Mouse (Mus musculus): ENCODE results near the gene Pycard. TPM values are rescaled to one million over a fixed set of nuclear protein-coding genes. Genes with fewer than 3 reads are reported as not detected.

Gene Pycard
- polyA plus RNA-seq, 1 experiment from 2014 or later = 266 TPM

DNA sequence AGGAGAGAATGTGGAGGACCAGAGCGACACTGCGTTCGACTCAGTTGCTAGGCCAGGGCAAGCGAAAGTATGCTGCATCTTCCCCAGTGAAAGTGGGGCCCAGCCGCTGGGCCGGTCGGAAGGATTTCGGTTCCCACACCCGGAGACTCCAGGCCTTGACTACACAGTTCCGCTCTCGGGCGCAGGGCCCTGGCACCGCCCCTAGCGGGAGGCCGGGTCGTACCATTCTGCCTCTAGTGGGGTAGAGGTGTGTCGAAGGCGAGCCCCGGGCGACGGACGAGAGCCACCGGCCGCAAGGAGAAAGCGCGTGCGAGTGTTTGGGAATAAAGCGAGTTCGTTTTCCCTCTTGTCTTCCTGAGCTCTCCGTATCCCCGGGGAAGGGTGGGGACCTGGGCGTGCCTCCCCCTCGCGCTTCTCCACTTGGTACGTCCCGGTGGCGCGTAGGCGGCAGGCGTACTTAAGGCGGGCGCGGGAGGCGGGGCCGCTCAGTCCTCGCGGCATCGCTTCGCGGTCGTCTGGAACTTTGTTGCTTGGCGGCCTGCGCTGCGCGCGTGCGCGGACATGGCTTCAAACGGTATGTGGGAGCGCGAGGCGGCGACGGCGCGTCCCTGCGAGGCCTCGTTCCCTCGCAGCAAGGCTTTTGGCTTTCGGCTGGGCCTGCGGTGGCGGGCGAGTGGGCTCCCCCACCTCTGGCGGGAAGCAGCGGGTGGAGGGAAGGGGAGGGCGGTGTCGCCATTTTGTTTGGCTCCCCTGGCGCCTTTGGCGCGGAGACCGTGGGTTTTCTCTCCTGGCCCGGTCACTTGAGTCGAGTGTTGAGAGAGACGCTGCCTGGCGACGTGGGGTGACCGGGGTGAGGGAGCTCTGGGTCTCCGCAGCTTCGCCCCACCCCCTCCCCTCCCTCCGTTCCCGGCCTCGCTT is 26.4 kb downstream of the Pycard start, which contains the start of gene Fus:
TSS of gene Fus (plus strand) at position 454 of the 918 bp plus-strand sequence.
- peak; percentile 95 for ATAC-seq (ENCODE audit: low FRiP score, low TSS enrichment)
- H3K9ac ChIP-seq (ENCODE audit: low read length) = peak within 1 kb of the TSS; percentile 99
- H3K27ac ChIP-seq (replicated peaks) = peak within 1 kb of the TSS; percentile 97
- H3K4me3 ChIP-seq (ENCODE audit: low read depth, low read length) = peak within 1 kb of the TSS; percentile 98
- no peaks in the 10 kb centered on the region for H3K4me1 ChIP-seq (replicated peaks; ENCODE audit: control insufficient read depth, insufficient read depth)
- DNase-seq (ENCODE audit: low spot score) = peak; percentile 94
- TF ChIP-seq CTCF (IDR thresholded peaks at IDR 0.05; ENCODE audit: low read depth) (peak; percentile 50), EP300 (optimal IDR thresholded peaks at IDR 0.05) (peak; percentile 94)
- H3K9me3 ChIP-seq (ENCODE audit: control insufficient read depth, low read length) = no peaks in the 10 kb centered on the region
- H3K27me3 ChIP-seq (ENCODE audit: control insufficient read depth, insufficient read depth, low read length) = no peaks in the 10 kb centered on the region
- WGBS = under 1% methylated on average over 91 of the region's 92 CpGs
- H3K36me3 ChIP-seq (ENCODE audit: control insufficient read depth, insufficient read depth, low read length) = peaks cover 9% of the 10 kb centered on the region
- H3K4me2 ChIP-seq (replicated peaks; ENCODE audit: low read depth) = peak within 1 kb of the TSS; percentile 74

DNA sequence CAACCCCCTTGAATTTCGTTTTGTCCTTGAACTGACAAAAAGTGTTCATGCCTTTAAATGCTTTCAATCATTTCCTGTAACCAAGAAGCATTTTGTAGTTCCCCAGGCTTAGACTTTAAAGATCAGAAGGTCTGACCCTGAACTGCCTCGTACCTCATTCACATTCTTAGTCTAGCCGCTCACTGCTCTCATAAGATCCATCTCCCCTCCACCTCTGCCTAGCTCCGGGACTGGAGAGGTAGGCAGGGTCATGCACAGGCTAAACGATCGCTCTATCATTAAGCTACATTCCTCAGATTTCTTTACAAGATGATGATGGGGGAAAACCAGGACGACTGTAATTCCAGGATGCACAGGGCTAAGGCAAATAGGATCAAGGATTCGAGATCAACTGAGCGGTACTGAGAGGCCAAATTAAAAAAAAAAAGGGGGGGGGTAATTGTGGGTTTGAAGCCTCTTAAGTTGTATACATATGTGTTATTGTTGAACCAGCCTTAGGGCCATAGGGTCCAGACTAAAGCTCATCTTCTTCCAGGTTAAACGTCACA is 27.2 kb downstream of the Pycard start:
- TF ChIP-seq CTCF (IDR thresholded peaks at IDR 0.05; ENCODE audit: low read depth) (no peak), EP300 (optimal IDR thresholded peaks at IDR 0.05) (no peak)
- WGBS = 10% methylated on average over 10 of the region's 10 CpGs
- peak overlapping the region; percentile 98 for H3K4me3 ChIP-seq (ENCODE audit: low read depth, low read length)
- peaks cover 3% of the 10 kb centered on the region; the same call in 1 of the 2 replicates for H3K36me3 ChIP-seq (ENCODE audit: control insufficient read depth, insufficient read depth, low read length)
- no peaks in the 10 kb centered on the region for H3K9me3 ChIP-seq (ENCODE audit: control insufficient read depth, low read length)
- peak overlapping the region; percentile 99 for H3K9ac ChIP-seq (ENCODE audit: low read length)
- no peaks in the 10 kb centered on the region for H3K4me1 ChIP-seq (replicated peaks; ENCODE audit: control insufficient read depth, insufficient read depth)
- peak overlapping the region; percentile 59 for H3K4me2 ChIP-seq (replicated peaks; ENCODE audit: low read depth)
- DNase-seq (ENCODE audit: low spot score) (no peak), ATAC-seq (ENCODE audit: low FRiP score, low TSS enrichment) (no peak)
- H3K27me3 ChIP-seq (ENCODE audit: control insufficient read depth, insufficient read depth, low read length) = no peaks in the 10 kb centered on the region
- peak overlapping the region; percentile 97 for H3K27ac ChIP-seq (replicated peaks)

DNA sequence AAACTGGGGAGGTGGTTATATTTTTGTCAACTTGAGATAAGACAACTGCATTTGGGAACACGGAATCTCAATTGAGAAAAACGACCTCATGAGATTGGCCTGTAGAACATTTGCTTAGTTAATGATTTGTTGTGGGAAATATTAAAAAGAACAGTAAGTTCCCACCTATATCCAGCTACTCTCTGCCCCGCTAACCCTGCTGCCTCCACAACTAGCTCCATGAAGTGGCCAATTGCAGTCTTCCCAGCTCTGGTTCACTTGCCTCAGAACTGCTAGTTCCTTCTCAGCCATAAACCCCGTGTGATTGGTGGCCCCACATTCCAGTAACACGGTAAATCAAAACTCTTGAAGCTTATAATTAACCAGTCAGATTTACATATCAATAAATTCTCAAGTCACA is 34.3 kb downstream of the Pycard start:
- Histone ChIP-seq H3K9me3 (ENCODE audit: control insufficient read depth, low read length) (no peaks in the 10 kb centered on the region), H3K27me3 (ENCODE audit: control insufficient read depth, insufficient read depth, low read length) (no peaks in the 10 kb centered on the region), H3K36me3 (ENCODE audit: control insufficient read depth, insufficient read depth, low read length) (no peaks in the 10 kb centered on the region), H3K27ac (replicated peaks) (no peak overlapping the region), H3K4me3 (ENCODE audit: low read depth, low read length) (no peak overlapping the region), H3K9ac (ENCODE audit: low read length) (no peak overlapping the region), H3K4me1 (replicated peaks; ENCODE audit: control insufficient read depth, insufficient read depth) (no peaks in the 10 kb centered on the region), H3K4me2 (replicated peaks; ENCODE audit: low read depth) (no peak overlapping the region)
- ATAC-seq (ENCODE audit: low FRiP score, low TSS enrichment) = no peak
- DNase-seq (ENCODE audit: low spot score) = no peak
- 57% methylated on average over 5 of the region's 5 CpGs for WGBS
- TF ChIP-seq EP300 (optimal IDR thresholded peaks at IDR 0.05) = no peak
- TF ChIP-seq CTCF (IDR thresholded peaks at IDR 0.05; ENCODE audit: low read depth) = no peak

DNA sequence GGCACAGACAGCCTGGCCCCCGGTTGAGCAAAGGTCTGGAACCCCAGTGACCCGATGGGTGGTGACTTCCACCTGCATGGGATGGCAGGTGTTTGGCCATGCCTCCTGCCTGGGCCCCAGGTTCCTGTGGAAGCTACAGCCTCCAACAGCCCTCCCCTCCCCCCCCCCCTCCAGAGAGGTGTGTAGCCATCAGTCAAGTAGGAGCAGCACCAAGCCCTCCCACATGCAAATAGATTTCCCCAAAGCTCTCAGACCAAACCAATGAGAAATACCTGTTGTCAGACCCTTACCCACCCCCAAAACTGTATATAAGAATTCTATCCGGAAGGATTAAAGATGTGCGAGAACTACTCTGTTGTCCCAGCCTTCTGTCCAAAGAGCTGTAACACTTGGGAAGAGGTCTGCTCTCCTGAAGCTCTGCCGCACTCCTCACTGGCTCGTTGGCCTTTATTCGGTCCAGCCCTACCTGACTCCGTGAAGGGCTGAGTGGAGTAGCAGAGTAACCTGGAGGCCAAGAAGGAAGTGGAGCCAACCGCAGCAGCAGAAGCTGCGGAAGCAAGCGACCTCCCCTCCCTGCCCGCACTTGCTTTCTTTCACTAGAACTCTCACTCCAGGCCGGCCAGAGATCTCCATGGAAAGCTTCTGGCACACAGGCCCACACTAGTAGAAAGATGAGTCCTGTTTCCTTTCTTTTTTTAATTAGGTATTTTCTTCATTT is 40.6 kb downstream of the Pycard start:
- no peak for DNase-seq (ENCODE audit: low spot score)
- Histone ChIP-seq H3K4me1 (replicated peaks; ENCODE audit: control insufficient read depth, insufficient read depth) (no peaks in the 10 kb centered on the region), H3K36me3 (ENCODE audit: control insufficient read depth, insufficient read depth, low read length) (no peaks in the 10 kb centered on the region), H3K9me3 (ENCODE audit: control insufficient read depth, low read length) (no peaks in the 10 kb centered on the region), H3K4me2 (replicated peaks; ENCODE audit: low read depth) (no peak overlapping the region), H3K27ac (replicated peaks) (no peak overlapping the region), H3K27me3 (ENCODE audit: control insufficient read depth, insufficient read depth, low read length) (no peaks in the 10 kb centered on the region), H3K9ac (ENCODE audit: low read length) (no peak overlapping the region), H3K4me3 (ENCODE audit: low read depth, low read length) (no peak overlapping the region)
- no peak for ATAC-seq (ENCODE audit: low FRiP score, low TSS enrichment)
- WGBS = 37% methylated on average over 13 of the region's 13 CpGs
- TF ChIP-seq CTCF (IDR thresholded peaks at IDR 0.05; ENCODE audit: low read depth) = no peak
- no peak for TF ChIP-seq EP300 (optimal IDR thresholded peaks at IDR 0.05)

DNA sequence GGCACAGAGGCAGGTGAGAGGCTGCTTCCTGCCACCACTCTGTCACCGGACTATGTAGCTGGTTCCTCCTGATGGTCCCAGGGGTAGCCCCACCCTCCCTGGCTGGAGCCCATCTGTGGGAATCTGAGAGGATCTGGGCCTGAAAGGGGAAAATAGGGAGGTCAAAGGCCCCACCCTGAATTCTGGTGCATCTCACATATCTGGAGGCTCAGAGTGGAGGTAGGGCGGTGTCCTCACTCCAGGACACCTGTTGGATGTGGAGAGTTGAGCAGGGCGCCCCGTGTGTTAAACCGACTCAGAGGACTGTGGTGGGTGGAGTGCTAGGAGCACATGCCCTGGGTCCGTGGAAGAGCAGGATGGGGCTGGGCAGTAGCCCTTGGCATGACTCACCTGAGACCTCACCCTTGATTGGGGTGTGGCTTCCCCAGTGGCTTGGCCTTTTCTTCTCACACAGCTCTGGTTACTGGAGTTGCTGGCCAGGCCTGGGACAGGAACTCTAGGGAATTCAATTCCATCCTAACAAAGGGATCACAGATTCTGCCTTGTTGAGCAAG is 47.1 kb downstream of the Pycard start, which contains the start of gene Prss36:
TSS of gene Prss36 (minus strand) at position 256 of the 554 bp plus-strand sequence.
- peak; percentile 78 for DNase-seq (ENCODE audit: low spot score)
- Histone ChIP-seq H3K9ac (ENCODE audit: low read length) (no peak within 1 kb of the TSS), H3K27ac (replicated peaks) (peak within 1 kb of the TSS; percentile 53), H3K4me2 (replicated peaks; ENCODE audit: low read depth) (no peak within 1 kb of the TSS), H3K4me3 (ENCODE audit: low read depth, low read length) (no peak within 1 kb of the TSS), H3K27me3 (ENCODE audit: control insufficient read depth, insufficient read depth, low read length) (no peaks in the 10 kb centered on the region), H3K9me3 (ENCODE audit: control insufficient read depth, low read length) (no peaks in the 10 kb centered on the region), H3K4me1 (replicated peaks; ENCODE audit: control insufficient read depth, insufficient read depth) (no peaks in the 10 kb centered on the region), H3K36me3 (ENCODE audit: control insufficient read depth, insufficient read depth, low read length) (no peaks in the 10 kb centered on the region)
- TF ChIP-seq EP300 (optimal IDR thresholded peaks at IDR 0.05) = no peak
- TF ChIP-seq CTCF (IDR thresholded peaks at IDR 0.05; ENCODE audit: low read depth) = 0 out of 2 replicates have a peak, but pooled peaks have one; percentile 5
- ATAC-seq (ENCODE audit: low FRiP score, low TSS enrichment) = peak; percentile 94
- WGBS = 47% methylated on average over 6 of the region's 6 CpGs
